Comparison of ENCODE assay signal across 9 mouse cellular contexts in genomic region chr14:103471806-103472553, GRCm38 (mm10). TPM values are rescaled to one million over a fixed set of nuclear protein-coding genes. Genes with fewer than 3 reads are reported as not detected.
A peak's percentile ranks its signal among the peaks of the same experiment; 100 is the strongest.
DNase-seq lines count a peak whose midpoint lies in the region; ATAC-seq and TF ChIP-seq lines count a peak whose summit lies in the region.
"Had no signal": no experiment of that assay in that cellular context is flagged by ENCODE, and none has a peak within 500 bp of the region (broad histone marks: within the 10 kb centered on the region; RNA-seq: fewer than 3 reads in every experiment).

No protein-coding gene starts in this region.

- no peaks in the 10 kb centered on the region for H3K36me3 ChIP-seq in lung, embryonic 14.5 days (ENCODE audit: insufficient read depth)
- no peaks in the 10 kb centered on the region for H3K36me3 ChIP-seq in heart, embryonic 11.5 days (ENCODE audit: control insufficient read depth, insufficient read depth, low read length)

- H3K4me3 ChIP-seq in lung, embryonic 14.5 days (ENCODE audit: low read depth, low read length) = no peak overlapping the region
- H3K4me3 ChIP-seq in lung, adult 2 months (replicated peaks; ENCODE audit: extremely low read depth, low read depth, low read length) = no peak overlapping the region
- no peak overlapping the region for H3K4me3 ChIP-seq in cerebellum, adult 2 months (replicated peaks; ENCODE audit: insufficient read depth, low read depth, low read length)
- no peak overlapping the region for H3K4me3 ChIP-seq in heart, embryonic 11.5 days (ENCODE audit: low read depth, low read length)

- H3K27ac ChIP-seq in lung, embryonic 14.5 days (ENCODE audit: low read depth) = no peak overlapping the region
- H3K27ac ChIP-seq in cerebellum, adult 2 months (ENCODE audit: insufficient read depth, low read length) = peak overlapping the region; percentile 34; the same call in 1 of the 2 replicates
- H3K27ac ChIP-seq in heart, embryonic 11.5 days (ENCODE audit: low read depth, low read length) = peak overlapping the region; percentile 66
- H3K27ac ChIP-seq: liver, embryonic 14.5 days had no signal

- no peaks in the 10 kb centered on the region for H3K4me1 ChIP-seq in lung, embryonic 14.5 days (ENCODE audit: insufficient read depth)
- H3K4me1 ChIP-seq in lung, adult 2 months (ENCODE audit: control insufficient read depth, insufficient read depth, low read length) = no peaks in the 10 kb centered on the region; the same call in 1 of the 2 replicates
- peaks cover 9% of the 10 kb centered on the region for H3K4me1 ChIP-seq in cerebellum, adult 2 months (ENCODE audit: control insufficient read depth, insufficient read depth, low read length)
- H3K4me1 ChIP-seq in heart, embryonic 11.5 days (ENCODE audit: control insufficient read depth, insufficient read depth, low read length) = peaks cover 12% of the 10 kb centered on the region

- peak; percentile 28; the same call in 1 of the 2 replicates for ATAC-seq in lung, embryonic 14.5 days (ENCODE audit: insufficient read depth)
- ATAC-seq in heart, embryonic 11.5 days (replicated peaks; ENCODE audit: insufficient number of reproducible peaks, low FRiP score, low TSS enrichment) = no peak

- DNase-seq in lung, embryonic 14.5 days = peak; percentile 49
- DNase-seq in lung, adult 2 months = no peak
- DNase-seq in cerebellum, adult 2 months = peak; percentile 85 to 92
- DNase-seq in layer of hippocampus, adult 9-11 months = peak; percentile 91
- peak; percentile 17 for DNase-seq in right cerebral cortex, postnatal 4 days
- DNase-seq in lung, postnatal 36 days = no peak
- DNase-seq in spleen, postnatal 4 days (ENCODE audit: low spot score in 2 of 2) = no peak

- 35% methylated on average over 7 of the region's 7 CpGs for WGBS in lung, embryonic 14.5 days
- WGBS in lung, adult 2 months = 38% methylated on average over 7 of the region's 7 CpGs
- WGBS in cerebellum, adult 2 months = 7% methylated on average over 7 of the region's 7 CpGs
- WGBS in heart, embryonic 11.5 days (ENCODE audit: insufficient replicate concordance) = 35% methylated on average over 7 of the region's 7 CpGs

- no peaks in the 10 kb centered on the region for H3K9me3 ChIP-seq in lung, embryonic 14.5 days (ENCODE audit: low read depth, low read length)
- H3K9me3 ChIP-seq in heart, embryonic 11.5 days (replicated peaks; ENCODE audit: control insufficient read depth, low read length) = no peaks in the 10 kb centered on the region

- no peak for TF ChIP-seq POLR2A in lung, adult 2 months (IDR thresholded peaks at IDR 0.05; ENCODE audit: borderline replicate concordance, extremely low read depth, low read depth, low read length)
- TF ChIP-seq POLR2A in cerebellum, adult 2 months (IDR thresholded peaks at IDR 0.05; ENCODE audit: borderline replicate concordance, insufficient read depth, low read length) = no peak

- TF ChIP-seq CTCF in lung, embryonic 14.5 days (IDR thresholded peaks at IDR 0.05; ENCODE audit: low read depth) = no peak
- no peak for TF ChIP-seq CTCF in lung, adult 2 months (IDR thresholded peaks at IDR 0.05; ENCODE audit: insufficient read depth, low read length)
- no peak for TF ChIP-seq CTCF in cerebellum, adult 2 months (IDR thresholded peaks at IDR 0.05; ENCODE audit: borderline replicate concordance, insufficient read depth, low read depth, low read length)

- H3K4me2 ChIP-seq in lung, embryonic 14.5 days = no peak overlapping the region
- peak overlapping the region; percentile 27 for H3K4me2 ChIP-seq in heart, embryonic 11.5 days

- no peak overlapping the region for H3K9ac ChIP-seq in lung, embryonic 14.5 days
- no peak overlapping the region for H3K9ac ChIP-seq in heart, embryonic 11.5 days (ENCODE audit: low read depth, low read length)
- H3K9ac ChIP-seq: liver, embryonic 14.5 days had no signal

- H3K27me3 ChIP-seq in lung, embryonic 14.5 days (ENCODE audit: insufficient read depth, low read length) = no peaks in the 10 kb centered on the region
- no peaks in the 10 kb centered on the region for H3K27me3 ChIP-seq in cerebellum, adult 2 months (ENCODE audit: control insufficient read depth, insufficient read depth, low read length)
- no peaks in the 10 kb centered on the region for H3K27me3 ChIP-seq in heart, embryonic 11.5 days (ENCODE audit: control insufficient read depth, insufficient read depth, low read length)

RNA-seq across cellular contexts. Expression of gene Scel, which starts 41.2 kb away (rescaled TPM):
- polyA plus RNA-seq in lung, embryonic 14.5 days (2014; fragmentation: Nextera tagmentation; extraction: Ambion mirVana) = 1.7 and 1.9 TPM in 2 replicates
- 6.4 and 8.1 TPM in 2 replicates for polyA plus RNA-seq in lung, adult 2 months (2012; rRNA removed)
- polyA plus RNA-seq in cerebellum, adult 2 months (2012; rRNA removed) = 0.87 and 0.98 TPM in 2 replicates
- 0.34 and 0.39 TPM in 2 replicates for polyA plus RNA-seq in heart, embryonic 11.5 days (2014; fragmentation: Nextera tagmentation; extraction: Ambion mirVana)

Comparison
In these comparisons a context has a peak if more than half of its experiments do, and no peak if none do; other contexts are left out.
1. DNase-seq: peak in lung, embryonic 14.5 days (single experiment), cerebellum, adult 2 months (2 of 2), layer of hippocampus, adult 9-11 months (single experiment) and right cerebral cortex, postnatal 4 days (single experiment); none in lung, adult 2 months (single experiment), lung, postnatal 36 days (single experiment) and spleen, postnatal 4 days (0 of 2).